Mouse (Mus musculus): Measurements from ENCODE around the gene Rtp1.

- TF ChIP-seq CTCF (IDR thresholded peaks at IDR 0.05; ENCODE audit: control insufficient read depth, insufficient read depth, insufficient read length) (no peak), USF1 (IDR thresholded peaks at IDR 0.05; ENCODE audit: low read depth) (no peak), MYOG (IDR thresholded peaks at IDR 0.05; ENCODE audit: control insufficient read depth, extremely low read depth, insufficient read length) (no peak), MYOD1 (IDR thresholded peaks at IDR 0.05; ENCODE audit: control insufficient read depth, insufficient read length, low read depth) (no peak), FOSL1 (IDR thresholded peaks at IDR 0.05; ENCODE audit: insufficient read depth, low read length, poor library complexity, severe bottlenecking) (no peak), CEBPB (IDR thresholded peaks at IDR 0.05; ENCODE audit: low read depth) (no peak), MAX (IDR thresholded peaks at IDR 0.05) (no peak)
Observed at GRCm38 (mm10) chr16:23401959-23402358, 27.0 kb upstream of the Rtp1 start.
